Mouse (Mus musculus) embryonic facial prominence, embryonic 11.5 days (tissue): ENCODE measurements around the gene Gm47996. TPM values are rescaled to one million over a fixed set of nuclear protein-coding genes. Genes with fewer than 3 reads are reported as not detected.
"Not testable (repeated sequence)": the region's sequence is repeated elsewhere in the genome, so short reads cannot be mapped to it uniquely, and the experiment has no call there.

Experiments
- ATAC-seq: fragments of 200-750 bp; cut with Nextera tagmentation; replicated peaks from 2 replicates; pipeline ENCODE4 v1.8.0; 2017; ENCODE audit warnings: low read depth; ENCODE audit not compliant: insufficient number of reproducible peaks, low FRiP score, low TSS enrichment
- DNase-seq: peaks from one replicate; pipeline ENCODE4 v3.0.0-alpha.2; 2015; ENCODE audit warnings: low spot score
- H3K27ac ChIP-seq: fragments of 300-500 bp; sonication (generic); replicated peaks from 2 replicates; pipeline ENCODE4 v1.5.1; 2014; ENCODE audit warnings: mild to moderate bottlenecking, low read depth, low read length, control low read depth
- H3K27me3 ChIP-seq: fragments of 300-500 bp; sonication (generic); 2 replicates; pipeline ENCODE4 v1.6.1; 2014; ENCODE audit warnings: mild to moderate bottlenecking, low read length, moderate library complexity, mixed read lengths; ENCODE audit not compliant: control insufficient read depth, insufficient read depth
- H3K36me3 ChIP-seq: fragments of 300-500 bp; sonication (generic); replicated peaks from 2 replicates; pipeline ENCODE4 v1.6.1; 2014; ENCODE audit warnings: low read depth, mild to moderate bottlenecking, low read length, moderate library complexity, mixed read lengths; ENCODE audit not compliant: control insufficient read depth, insufficient read depth
- H3K4me1 ChIP-seq: fragments of 300-500 bp; sonication (generic); 2 replicates; pipeline ENCODE4 v1.6.1; 2014; ENCODE audit warnings: low read length, mixed read lengths; ENCODE audit not compliant: control insufficient read depth, insufficient read depth
- H3K4me2 ChIP-seq: fragments of 300-500 bp; sonication (generic); 2 replicates; pipeline ENCODE4 v1.6.1; 2014; ENCODE audit warnings: low read depth, mild to moderate bottlenecking, control low read depth, low read length, moderate library complexity
- H3K4me3 ChIP-seq: fragments of 300-500 bp; sonication (generic); 2 replicates; pipeline ENCODE4 v1.5.1; 2014; ENCODE audit warnings: low read depth, low read length, control low read depth
- H3K9ac ChIP-seq: fragments of 300-500 bp; sonication (generic); replicated peaks from 2 replicates; pipeline ENCODE4 v1.6.1; 2014; ENCODE audit warnings: mild to moderate bottlenecking, control low read depth, low read length
- H3K9me3 ChIP-seq: fragments of 300-500 bp; sonication (generic); replicated peaks from 2 replicates; pipeline ENCODE4 v1.6.1; 2016; ENCODE audit warnings: mild to moderate bottlenecking, low read length, inconsistent platforms, mixed read lengths; ENCODE audit not compliant: control insufficient read depth
- WGBS: fragments of 180-500 bp; shearing (Covaris S2); extraction: QIAGEN DNeasy Blood & Tissue Kit; methylation state at CpG from one replicate; pipeline ENCODE4 v1.1.7; 2014; 5-methylcytosine and 5-hydroxymethylcytosine counted together
- polyA plus RNA-seq: library from polyadenylated mRNA; unstranded; fragments of >200 nt; fragmentation: Nextera tagmentation; extraction: Ambion mirVana; gene quantifications from 2 replicates; pipeline ENCODE4 v1.2.1, GENCODE M21; 2014

Gm47996 gene
- polyA plus RNA-seq, 1 experiment from 2014 or later, result not detected

- not testable (repeated sequence) for H3K36me3 ChIP-seq, DNase-seq, H3K27ac ChIP-seq, H3K9ac ChIP-seq, ATAC-seq, H3K4me1 ChIP-seq, H3K27me3 ChIP-seq, H3K9me3 ChIP-seq, H3K4me3 ChIP-seq, H3K4me2 ChIP-seq
- WGBS, result 75% methylated on average over 4 of the region's 4 CpGs
Measured at GRCm38 (mm10) chr1:151195986-151196385, 13.9 kb upstream of the Gm47996 start.

- not testable (repeated sequence) for DNase-seq, H3K4me3 ChIP-seq, H3K36me3 ChIP-seq, H3K9ac ChIP-seq, H3K4me2 ChIP-seq, H3K4me1 ChIP-seq, H3K27ac ChIP-seq, ATAC-seq, H3K9me3 ChIP-seq, H3K27me3 ChIP-seq
- WGBS, result 84% methylated on average over 3 of the region's 3 CpGs
Measured at GRCm38 (mm10) chr1:151196690-151197089, 13.2 kb upstream of the Gm47996 start.

- not testable (repeated sequence) for H3K9ac ChIP-seq, H3K9me3 ChIP-seq, H3K4me3 ChIP-seq, DNase-seq, H3K36me3 ChIP-seq, H3K4me1 ChIP-seq, H3K4me2 ChIP-seq, ATAC-seq, H3K27ac ChIP-seq, H3K27me3 ChIP-seq
- WGBS, result 62% methylated on average over 2 of the region's 4 CpGs
Measured at GRCm38 (mm10) chr1:151198120-151198519, 11.8 kb upstream of the Gm47996 start, which contains the start of gene Gm47995. Gene Gm47995, plus strand, starts transcription at chr1:151198448.

- not testable (repeated sequence) for H3K4me3 ChIP-seq, ATAC-seq, H3K4me2 ChIP-seq, H3K36me3 ChIP-seq, H3K27ac ChIP-seq, H3K27me3 ChIP-seq, DNase-seq, H3K9me3 ChIP-seq, H3K9ac ChIP-seq, H3K4me1 ChIP-seq
Measured at GRCm38 (mm10) chr1:151200620-151201019, 9.3 kb upstream of the Gm47996 start.

GRCm38 (mm10) chr1:151202771-151203170, 7.2 kb upstream of the Gm47996 start:
- not testable (repeated sequence) for ATAC-seq, H3K4me1 ChIP-seq, H3K9me3 ChIP-seq, H3K4me3 ChIP-seq, H3K36me3 ChIP-seq, DNase-seq, H3K9ac ChIP-seq, H3K4me2 ChIP-seq, H3K27ac ChIP-seq, H3K27me3 ChIP-seq
- 89% methylated on average over 3 of the region's 5 CpGs for WGBS

GRCm38 (mm10) chr1:151203818-151204217, 6.1 kb upstream of the Gm47996 start, which contains the start of gene 3110040M04Rik:
Gene 3110040M04Rik, plus strand, starts transcription at chr1:151204121.
- WGBS, result no CpG with 5 or more reads among the region's 6 CpGs
- not testable (repeated sequence) for ATAC-seq, H3K27me3 ChIP-seq, H3K9me3 ChIP-seq, H3K9ac ChIP-seq, H3K27ac ChIP-seq, DNase-seq, H3K4me1 ChIP-seq, H3K36me3 ChIP-seq, H3K4me2 ChIP-seq, H3K4me3 ChIP-seq

- not testable (repeated sequence) for H3K27ac ChIP-seq, H3K9me3 ChIP-seq, H3K4me3 ChIP-seq, ATAC-seq, H3K27me3 ChIP-seq, H3K9ac ChIP-seq, H3K4me2 ChIP-seq, H3K4me1 ChIP-seq, DNase-seq, H3K36me3 ChIP-seq
- 76% methylated on average over 3 of the region's 5 CpGs for WGBS
Measured at GRCm38 (mm10) chr1:151208493-151208892, 1.4 kb upstream of the Gm47996 start.

- DNase-seq, H3K27me3 ChIP-seq, H3K36me3 ChIP-seq, H3K9ac ChIP-seq, H3K4me2 ChIP-seq, H3K27ac ChIP-seq, ATAC-seq, H3K4me1 ChIP-seq, H3K9me3 ChIP-seq, H3K4me3 ChIP-seq: not testable (repeated sequence)
Measured at GRCm38 (mm10) chr1:151208944-151209343, 987 bp upstream of the Gm47996 start.
